Mouse (Mus musculus) hindbrain, postnatal 0 days (tissue): ENCODE results near the gene Uhrf1bp1l. TPM values are rescaled to one million over a fixed set of nuclear protein-coding genes. Genes with fewer than 3 reads are reported as not detected.
"Not testable (repeated sequence)": the region's sequence is repeated elsewhere in the genome, so short reads cannot be mapped to it uniquely, and the experiment has no call there.

Experiments
- ATAC-seq: fragments of 200-750 bp; cut with Nextera tagmentation; 2 replicates; pipeline ENCODE4 v1.8.0; 2017; ENCODE audit warnings: mild to moderate bottlenecking, moderate TSS enrichment, moderate library complexity
- DNase-seq: peaks from one replicate; pipeline ENCODE4 v3.0.0-alpha.2; 2015; ENCODE audit warnings: low spot score
- H3K27ac ChIP-seq: fragments of 300-500 bp; sonication (generic); 2 replicates; pipeline ENCODE4 v1.5.1; 2014; ENCODE audit warnings: mild to moderate bottlenecking
- H3K27me3 ChIP-seq: fragments of 300-500 bp; sonication (generic); 2 replicates; pipeline ENCODE4 v1.6.1; 2014; ENCODE audit warnings: low read length, mixed read lengths; ENCODE audit not compliant: insufficient read depth
- H3K36me3 ChIP-seq: fragments of 300-500 bp; sonication (generic); 2 replicates; pipeline ENCODE4 v1.6.1; 2014; ENCODE audit warnings: low read length, mixed read lengths; ENCODE audit not compliant: insufficient read depth
- H3K4me1 ChIP-seq: fragments of 300-500 bp; sonication (generic); 2 replicates; pipeline ENCODE4 v1.6.1; 2014; ENCODE audit warnings: antibody characterized with exemption, low read length, mixed read lengths; ENCODE audit not compliant: insufficient read depth
- H3K4me2 ChIP-seq: fragments of 300-500 bp; sonication (generic); 2 replicates; pipeline ENCODE4 v1.6.1; 2014; ENCODE audit warnings: low read depth, mild to moderate bottlenecking, low read length, moderate library complexity, mixed read lengths
- H3K4me3 ChIP-seq: fragments of 300-500 bp; sonication (generic); 2 replicates; pipeline ENCODE4 v1.5.1; 2014; ENCODE audit warnings: low read length
- H3K9ac ChIP-seq: fragments of 300-500 bp; sonication (generic); replicated peaks from 2 replicates; pipeline ENCODE4 v1.6.1; 2014; ENCODE audit warnings: mild to moderate bottlenecking, low read length, moderate library complexity, mixed read lengths
- H3K9me3 ChIP-seq: fragments of 300-500 bp; sonication (generic); 2 replicates; pipeline ENCODE4 v1.6.1; 2016; ENCODE audit warnings: low read length, mixed read lengths
- CTCF ChIP-seq: IDR thresholded peaks from 2 replicates; pipeline ENCODE4 v1.5.1; 2016; ENCODE audit warnings: antibody characterized with exemption, control low read depth, low read depth
- WGBS: fragments of 180-500 bp; shearing (Covaris S2); extraction: QIAGEN DNeasy Blood & Tissue Kit; methylation state at CpG from one replicate; pipeline ENCODE4 v1.1.7; 2014; 5-methylcytosine and 5-hydroxymethylcytosine counted together
- polyA plus RNA-seq: library from polyadenylated mRNA; unstranded; fragments of >200 nt; fragmentation: Nextera tagmentation; extraction: Ambion mirVana; gene quantifications from 2 replicates; pipeline ENCODE4 v1.2.1, GENCODE M21; 2015
- total RNA-seq: library from RNA; depleted of rRNA; stranded (reverse); fragments of >200 nt; gene quantifications from 2 replicates; pipeline ENCODE4 v1.2.3, GENCODE M21; 2014; rRNA removed

Uhrf1bp1l gene
- total RNA-seq (28.5 and 28.9 TPM in 2 replicates), polyA plus RNA-seq (32.3 TPM in 2 replicates)

- H3K4me2 ChIP-seq, result peak within 1 kb of the TSS; percentile 67
- no peaks in the 10 kb centered on the region for H3K36me3 ChIP-seq
- peak; percentile 96 for ATAC-seq
- peak within 1 kb of the TSS; percentile 94 for H3K27ac ChIP-seq
- H3K4me3 ChIP-seq, result peak within 1 kb of the TSS; percentile 96
- 1% methylated on average over 79 of the region's 85 CpGs for WGBS
- H3K9ac ChIP-seq, result peak within 1 kb of the TSS; percentile 93
- no peaks in the 10 kb centered on the region for H3K27me3 ChIP-seq
- no peak for TF ChIP-seq CTCF
- H3K4me1 ChIP-seq, result 0 out of 2 replicates have a peak, but pooled peaks cover 4% of the 10 kb centered on the region
- DNase-seq, result peak; percentile 95
- H3K9me3 ChIP-seq, result no peaks in the 10 kb centered on the region
Observed at GRCm38 (mm10) chr10:89744871-89745665, at the start of gene Uhrf1bp1l. TSS of gene Uhrf1bp1l (plus strand) at chr10:89744991.

- no peaks in the 10 kb centered on the region for H3K27me3 ChIP-seq
- WGBS, result 84% methylated on average over 20 of the region's 20 CpGs
- H3K4me3 ChIP-seq, result no peak overlapping the region
- H3K4me2 ChIP-seq, result no peak overlapping the region
- no peak for TF ChIP-seq CTCF
- ATAC-seq (no peak), DNase-seq (no peak)
- H3K36me3 ChIP-seq, result no peaks in the 10 kb centered on the region
- no peak overlapping the region for H3K27ac ChIP-seq
- no peak overlapping the region for H3K9ac ChIP-seq
- no peaks in the 10 kb centered on the region for H3K4me1 ChIP-seq
- no peaks in the 10 kb centered on the region for H3K9me3 ChIP-seq
Observed at GRCm38 (mm10) chr10:89695194-89695911, 49.4 kb upstream of the Uhrf1bp1l start.

- H3K27me3 ChIP-seq, H3K27ac ChIP-seq, H3K9ac ChIP-seq, H3K36me3 ChIP-seq, H3K9me3 ChIP-seq, H3K4me3 ChIP-seq, H3K4me2 ChIP-seq, ATAC-seq, H3K4me1 ChIP-seq, DNase-seq: not testable (repeated sequence)
- 65% methylated on average over 2 of the region's 2 CpGs for WGBS
Observed at GRCm38 (mm10) chr10:89696270-89696669, 48.5 kb upstream of the Uhrf1bp1l start.

GRCm38 (mm10) chr10:89697956-89698355 lies 46.8 kb upstream of the Uhrf1bp1l start:
- H3K36me3 ChIP-seq, result no peaks in the 10 kb centered on the region
- no peaks in the 10 kb centered on the region for H3K4me1 ChIP-seq
- no peak overlapping the region for H3K4me3 ChIP-seq
- no peaks in the 10 kb centered on the region for H3K9me3 ChIP-seq
- no peaks in the 10 kb centered on the region for H3K27me3 ChIP-seq
- DNase-seq, result no peak
- no peak for ATAC-seq
- H3K9ac ChIP-seq, result no peak overlapping the region
- no peak for TF ChIP-seq CTCF
- no peak overlapping the region for H3K27ac ChIP-seq
- 95% methylated on average over 3 of the region's 3 CpGs for WGBS
- no peak overlapping the region for H3K4me2 ChIP-seq

- 52% methylated on average over 5 of the region's 5 CpGs for WGBS
- no peak for ATAC-seq
- Histone ChIP-seq H3K27me3 (no peaks in the 10 kb centered on the region), H3K27ac (no peak overlapping the region), H3K4me2 (no peak overlapping the region), H3K9me3 (no peaks in the 10 kb centered on the region), H3K4me3 (no peak overlapping the region), H3K36me3 (no peaks in the 10 kb centered on the region), H3K4me1 (no peaks in the 10 kb centered on the region), H3K9ac (no peak overlapping the region)
- DNase-seq, result no peak
- no peak for TF ChIP-seq CTCF
Observed at GRCm38 (mm10) chr10:89703042-89703441, 41.7 kb upstream of the Uhrf1bp1l start.

- no peak overlapping the region for H3K4me3 ChIP-seq
- no peak overlapping the region for H3K9ac ChIP-seq
- H3K36me3 ChIP-seq, result peaks cover 6% of the 10 kb centered on the region; the same call in 1 of the 2 replicates
- no peak for DNase-seq
- TF ChIP-seq CTCF, result 0 out of 2 replicates have a peak, but pooled peaks have one; percentile 8
- no peaks in the 10 kb centered on the region for H3K4me1 ChIP-seq
- no peaks in the 10 kb centered on the region for H3K27me3 ChIP-seq
- H3K4me2 ChIP-seq, result no peak overlapping the region
- no peak for ATAC-seq
- H3K9me3 ChIP-seq, result no peaks in the 10 kb centered on the region
- H3K27ac ChIP-seq, result no peak overlapping the region
- 87% methylated on average over 3 of the region's 3 CpGs for WGBS
Observed at GRCm38 (mm10) chr10:89707397-89707796, 37.4 kb upstream of the Uhrf1bp1l start.
